Mouse (Mus musculus): Measurements from ENCODE around the gene Sertad3.
A peak's percentile ranks its signal among the peaks of the same experiment; 100 is the strongest.

The Sertad3 gene

DNA sequence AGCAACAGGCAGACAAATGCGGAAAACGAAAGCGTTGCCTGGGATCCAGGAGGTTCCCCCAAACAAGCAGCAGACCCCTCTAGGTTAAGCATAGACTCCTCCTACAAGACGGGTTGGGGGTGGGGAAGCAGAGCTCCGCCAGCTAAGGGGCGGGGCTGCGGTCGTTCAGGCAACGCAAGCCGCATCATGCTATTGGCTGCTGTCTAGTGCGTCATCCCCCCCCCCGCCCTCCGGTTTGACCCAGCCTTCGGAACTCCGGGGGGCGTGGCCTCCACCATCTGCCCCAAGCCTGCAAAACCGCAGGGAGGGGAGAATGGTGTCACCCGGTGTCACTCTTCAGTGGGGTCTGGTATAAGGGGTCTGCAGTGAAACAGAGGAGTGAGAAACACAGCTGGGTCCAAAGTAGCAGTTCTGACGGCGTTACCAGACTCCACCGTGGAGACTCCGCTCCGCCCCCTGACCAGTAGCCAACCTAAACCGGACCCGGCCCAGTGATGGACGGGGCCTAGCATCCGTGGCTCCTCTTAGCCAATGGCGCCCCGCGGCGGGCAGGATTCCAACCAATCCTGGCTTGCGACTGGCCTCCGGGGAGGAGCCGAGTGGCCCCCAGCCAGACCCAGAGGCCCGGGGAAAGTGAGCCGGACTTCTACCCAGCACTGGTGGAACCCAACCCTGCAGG lies at the start of gene Sertad3:
Sertad3 (plus strand) TSS at position 613 of the 679 bp plus-strand sequence.
- peak; percentile 99 for DNase-seq (ENCODE audit: low read depth, low spot score)

DNA sequence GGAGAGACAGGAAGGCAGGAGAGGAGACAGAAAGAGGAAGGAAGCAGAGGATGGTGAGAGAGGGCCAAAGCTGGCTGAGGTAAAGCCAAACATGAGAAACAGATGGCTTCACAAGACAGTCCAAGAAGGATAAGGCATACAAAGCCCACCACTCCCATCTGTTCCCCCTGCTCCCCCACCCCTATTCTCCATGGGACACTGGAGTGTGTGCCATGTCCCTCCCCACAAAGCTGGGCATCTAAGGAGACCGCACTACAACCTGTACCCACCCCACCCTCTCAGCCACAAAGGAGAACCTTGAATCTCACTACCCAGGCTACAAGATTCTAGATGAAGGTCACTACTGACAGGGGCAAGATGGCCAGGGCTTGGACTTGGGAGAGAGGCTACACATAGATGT lies 46.2 kb upstream of the Sertad3 start:
- DNase-seq (ENCODE audit: low read depth, low spot score), result no peak

DNA sequence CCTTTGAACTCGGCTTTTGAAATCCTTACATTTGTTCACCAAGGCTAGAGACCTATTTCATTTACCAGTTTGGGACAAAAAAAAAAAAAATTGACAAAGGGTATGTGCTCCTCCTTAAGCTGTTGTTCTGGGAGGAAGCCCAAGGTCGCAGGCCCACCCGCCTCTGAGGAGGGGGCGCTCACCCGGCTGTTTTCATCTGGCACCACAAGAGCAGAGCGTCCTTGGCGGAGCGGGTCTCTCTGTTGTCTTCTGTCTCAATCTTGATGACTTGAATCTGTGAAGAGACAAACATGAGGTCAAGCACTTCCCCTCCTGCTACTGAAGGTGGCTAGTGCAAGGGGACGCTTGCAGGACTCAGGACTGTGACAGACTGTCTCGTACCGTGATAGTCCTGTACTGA lies 45.6 kb upstream of the Sertad3 start:
- no peak for DNase-seq (ENCODE audit: low read depth, low spot score)

DNA sequence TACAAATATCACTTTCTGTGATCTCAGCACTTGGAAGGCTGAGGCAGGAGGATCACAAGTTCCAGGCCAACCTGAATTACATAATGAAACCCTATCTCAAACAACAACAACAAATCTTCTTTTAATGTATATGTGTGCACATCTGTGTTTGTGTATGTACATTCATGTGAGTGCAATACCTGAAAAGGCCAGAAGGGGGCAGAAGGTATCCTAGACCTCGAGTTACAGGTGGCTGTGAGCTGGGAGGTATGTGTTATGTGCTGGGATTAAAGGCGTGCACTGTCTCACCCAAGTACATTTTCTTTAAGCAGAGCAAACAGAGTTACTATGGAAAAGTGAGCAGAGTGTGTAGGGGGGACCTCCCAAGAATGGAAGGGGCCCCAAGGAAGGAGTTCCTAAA lies 44.4 kb upstream of the Sertad3 start:
- DNase-seq (ENCODE audit: low read depth, low spot score), result no peak

DNA sequence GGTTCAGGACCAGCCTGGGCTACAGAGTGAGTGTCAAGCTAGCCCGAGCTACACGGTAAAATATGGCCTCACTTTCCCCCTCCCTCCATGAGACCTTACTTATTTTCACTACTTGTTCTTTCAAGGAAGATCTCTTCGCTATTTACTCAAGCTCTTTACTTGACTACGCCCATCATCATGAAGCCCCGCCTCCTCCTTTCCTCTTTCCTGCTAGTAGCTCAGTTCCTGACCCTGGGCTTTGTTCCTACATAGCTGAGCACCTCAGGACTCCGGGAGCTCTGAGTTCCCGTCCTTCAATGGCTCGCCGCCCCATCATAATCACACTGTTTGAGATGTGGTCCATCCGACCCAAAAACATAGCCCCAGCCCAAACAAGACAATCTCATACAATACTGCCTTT lies 40.2 kb upstream of the Sertad3 start:
- DNase-seq (ENCODE audit: low read depth, low spot score), result no peak

DNA sequence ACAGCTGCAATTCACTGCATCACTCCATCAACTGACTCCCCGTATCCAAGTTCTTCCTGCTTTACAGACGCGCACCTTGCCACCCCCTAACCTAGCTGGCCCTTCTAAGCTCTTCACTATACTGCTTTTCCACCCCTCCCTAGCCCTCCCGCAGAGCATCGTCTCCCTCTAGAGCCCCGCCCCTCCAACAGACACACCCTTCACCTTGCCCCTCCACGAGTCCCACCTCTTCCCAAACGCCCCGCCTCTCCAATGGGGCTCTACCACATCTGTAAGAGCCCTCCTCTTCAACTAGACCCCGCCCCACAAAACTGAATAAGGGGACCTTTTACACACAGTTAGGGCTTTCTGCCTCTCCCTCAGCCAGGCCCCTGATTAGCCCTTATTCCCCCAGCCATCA lies 39.8 kb upstream of the Sertad3 start:
- DNase-seq (ENCODE audit: low read depth, low spot score), result no peak

DNA sequence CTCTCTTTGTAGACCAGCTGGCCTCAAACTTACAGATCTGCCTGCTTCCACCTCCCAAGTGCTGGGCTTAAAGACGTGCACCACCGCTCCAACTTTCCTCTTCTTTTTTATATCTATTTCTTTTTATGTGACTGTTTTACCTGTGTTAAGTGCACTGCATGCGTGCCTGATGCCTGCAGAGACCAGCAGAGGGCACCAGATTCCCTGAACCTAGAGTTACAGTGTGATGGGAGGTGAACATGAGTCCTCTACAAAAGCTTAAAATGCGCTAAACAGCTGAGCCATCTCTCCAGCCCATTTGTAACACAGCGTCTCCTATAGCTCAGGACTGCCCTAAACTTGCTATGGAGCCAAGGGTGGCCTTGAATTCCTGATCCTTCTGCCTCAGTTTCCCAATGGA lies 36.0 kb upstream of the Sertad3 start:
- DNase-seq (ENCODE audit: low read depth, low spot score), result peak; percentile 54

DNA sequence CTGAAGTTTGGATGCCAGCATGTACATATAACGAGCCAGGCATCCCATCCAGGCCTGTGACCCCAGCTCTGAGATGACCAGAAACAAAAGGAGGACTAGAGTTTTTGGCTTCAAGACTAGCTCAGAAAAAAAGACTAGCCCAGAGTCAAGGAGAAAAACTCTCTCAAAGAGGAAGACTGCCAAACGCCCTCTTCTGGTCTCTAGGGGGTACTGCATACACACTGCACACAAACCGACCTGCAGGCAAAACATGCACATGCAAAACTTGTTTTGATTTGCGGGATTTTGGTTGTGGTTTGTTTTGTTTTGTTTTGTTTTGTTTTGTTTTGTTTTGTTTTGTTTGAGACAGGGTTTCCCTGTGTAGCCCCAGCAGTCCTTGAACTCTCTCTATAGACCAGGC lies 33.6 kb upstream of the Sertad3 start:
- no peak for DNase-seq (ENCODE audit: low read depth, low spot score)

DNA sequence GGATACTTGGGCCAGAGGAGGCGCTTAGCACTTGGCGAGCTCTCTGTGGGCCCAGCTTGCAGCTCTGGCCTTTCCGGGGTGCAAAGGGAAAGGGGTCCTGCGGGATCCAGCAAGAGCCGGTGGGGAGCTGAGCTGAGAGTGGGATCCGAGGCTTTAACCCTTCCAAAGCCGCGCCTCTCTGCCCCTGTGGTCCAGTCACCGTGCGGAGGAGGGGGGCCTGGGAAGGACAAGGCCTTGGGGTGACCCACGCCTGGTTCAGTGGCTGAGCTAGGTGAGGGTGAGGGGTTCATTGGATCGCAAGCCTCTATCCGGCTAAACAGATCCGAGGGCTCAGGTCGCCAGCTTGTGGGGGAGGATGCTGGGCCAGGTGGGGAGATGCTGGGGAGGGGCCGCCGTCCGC lies 27.5 kb upstream of the Sertad3 start:
- peak; percentile 30 for DNase-seq (ENCODE audit: low read depth, low spot score)

DNA sequence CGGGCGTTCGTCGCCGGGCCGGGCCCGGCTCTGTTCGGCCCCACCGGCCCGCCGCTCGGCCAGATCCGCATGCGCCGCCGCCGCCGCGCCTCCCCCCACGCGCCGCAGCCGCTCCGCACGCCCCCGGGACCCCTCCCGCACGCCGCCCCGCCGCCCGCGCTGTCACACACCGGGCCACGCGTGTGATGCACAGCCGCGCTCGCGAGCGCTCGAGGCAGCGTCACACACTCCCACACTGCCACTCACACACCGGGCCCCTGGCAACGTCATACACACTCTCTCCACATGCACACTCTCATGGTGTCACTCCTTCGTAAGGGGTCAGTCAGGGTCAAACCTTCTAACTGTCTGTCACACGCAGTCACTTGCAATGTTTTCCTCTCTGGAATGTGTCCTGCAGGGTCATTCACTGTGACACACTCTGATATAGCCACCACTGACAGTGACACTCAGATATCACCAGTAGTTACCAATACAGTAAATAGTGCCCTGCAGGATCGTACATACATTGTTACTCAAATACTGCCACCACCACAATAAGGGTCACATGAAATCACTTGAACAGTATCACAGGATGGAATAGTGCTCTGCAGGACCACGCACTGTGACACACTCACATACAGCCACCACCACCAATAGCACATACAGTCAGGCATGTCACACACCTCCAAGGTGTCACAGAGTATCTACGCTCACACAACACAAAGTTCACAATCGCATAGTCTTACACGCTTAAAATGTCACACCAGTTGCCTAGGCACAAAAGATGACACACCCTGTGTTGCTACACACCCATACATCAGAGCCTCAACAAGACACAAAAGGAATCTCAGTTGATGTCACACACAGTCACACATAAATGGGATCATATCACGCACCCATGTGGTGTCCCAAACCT lies 26.8 kb upstream of the Sertad3 start:
- DNase-seq (ENCODE audit: low read depth, low spot score), result peak; percentile 84

DNA sequence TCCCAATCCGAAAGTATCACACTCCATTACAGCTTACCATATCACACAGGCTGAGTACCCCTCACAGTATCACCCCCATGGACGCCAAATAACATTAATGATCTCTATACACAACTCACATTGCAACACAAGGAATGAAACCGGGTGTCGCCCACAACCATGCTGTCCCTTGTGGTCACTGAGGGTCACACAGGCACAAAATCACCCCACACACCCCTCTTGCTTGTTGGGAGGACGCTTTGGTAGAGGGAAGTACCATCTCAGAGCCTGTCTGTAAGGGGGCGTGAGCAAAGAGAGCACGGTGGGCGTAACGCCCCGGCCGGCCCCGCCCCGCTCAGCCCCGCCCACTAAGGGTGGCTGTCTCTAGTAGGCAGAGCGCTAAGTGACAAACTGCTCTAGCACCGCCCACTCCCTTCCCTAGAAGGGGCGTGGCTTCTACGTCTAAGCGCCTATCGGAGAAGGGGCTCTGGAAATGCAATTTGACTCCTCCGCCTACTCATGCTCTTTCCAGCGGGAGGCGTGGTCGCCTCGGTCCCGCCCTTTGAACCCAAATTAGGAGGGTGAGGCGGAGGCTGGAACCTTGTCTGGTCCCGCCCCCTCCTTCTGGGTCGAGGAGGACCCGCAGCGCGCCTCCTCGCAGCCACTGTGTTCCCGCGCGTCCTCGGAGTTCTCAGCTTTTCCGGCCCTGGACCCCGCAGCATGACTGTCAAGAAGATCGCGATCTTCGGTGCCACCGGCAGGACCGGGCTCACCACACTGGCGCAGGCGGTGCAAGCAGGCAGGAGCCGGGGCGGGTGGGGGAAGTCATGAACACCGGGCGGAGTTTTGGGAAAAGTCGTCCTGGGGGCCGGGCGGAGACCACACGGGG lies 25.9 kb upstream of the Sertad3 start, which contains the start of the genes Sptbn4 and Blvrb:
Sptbn4 (minus strand) TSS at position 268 of the 868 bp plus-strand sequence.
Blvrb (plus strand) TSS at position 560 of the 868 bp plus-strand sequence.
- peak; percentile 100 for DNase-seq (ENCODE audit: low read depth, low spot score)

DNA sequence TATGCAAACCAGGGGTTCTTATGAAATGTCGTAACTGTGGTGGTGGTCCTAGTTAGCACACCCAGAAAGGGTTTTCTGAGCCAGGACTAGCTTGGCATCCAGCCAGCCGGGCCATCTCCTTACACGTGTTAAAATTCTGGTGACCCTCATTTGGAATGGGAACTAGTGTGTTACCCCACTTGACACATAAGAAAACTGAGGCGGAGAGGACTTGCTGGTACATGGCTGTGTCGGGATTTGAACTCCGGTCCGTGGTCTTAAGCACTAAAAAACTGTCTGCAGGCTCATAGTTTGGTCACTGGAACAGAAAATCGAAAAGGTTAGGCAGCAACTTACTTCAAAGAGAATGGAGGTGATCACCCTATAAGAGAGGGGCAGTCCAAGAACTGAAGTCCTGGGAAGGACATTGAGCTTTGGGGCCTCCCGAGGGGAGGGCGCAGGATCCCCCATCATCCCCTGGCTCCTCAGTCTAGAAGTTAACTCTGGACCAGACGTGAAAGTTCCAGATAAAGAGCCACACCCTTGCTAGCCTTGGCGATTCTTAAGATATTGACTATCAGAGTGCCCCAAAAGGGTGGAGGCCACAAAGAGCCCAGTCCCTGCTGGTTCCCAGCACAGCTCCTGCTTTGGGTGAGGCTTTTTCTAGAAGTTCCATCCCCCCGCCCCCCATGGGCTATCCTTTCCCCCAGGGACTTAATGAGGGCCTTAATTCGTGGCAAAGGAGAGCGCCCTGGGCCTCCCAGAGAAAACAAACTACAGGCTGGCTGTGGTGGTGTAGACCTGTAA lies 25.0 kb upstream of the Sertad3 start:
- no peak for DNase-seq (ENCODE audit: low read depth, low spot score)

DNA sequence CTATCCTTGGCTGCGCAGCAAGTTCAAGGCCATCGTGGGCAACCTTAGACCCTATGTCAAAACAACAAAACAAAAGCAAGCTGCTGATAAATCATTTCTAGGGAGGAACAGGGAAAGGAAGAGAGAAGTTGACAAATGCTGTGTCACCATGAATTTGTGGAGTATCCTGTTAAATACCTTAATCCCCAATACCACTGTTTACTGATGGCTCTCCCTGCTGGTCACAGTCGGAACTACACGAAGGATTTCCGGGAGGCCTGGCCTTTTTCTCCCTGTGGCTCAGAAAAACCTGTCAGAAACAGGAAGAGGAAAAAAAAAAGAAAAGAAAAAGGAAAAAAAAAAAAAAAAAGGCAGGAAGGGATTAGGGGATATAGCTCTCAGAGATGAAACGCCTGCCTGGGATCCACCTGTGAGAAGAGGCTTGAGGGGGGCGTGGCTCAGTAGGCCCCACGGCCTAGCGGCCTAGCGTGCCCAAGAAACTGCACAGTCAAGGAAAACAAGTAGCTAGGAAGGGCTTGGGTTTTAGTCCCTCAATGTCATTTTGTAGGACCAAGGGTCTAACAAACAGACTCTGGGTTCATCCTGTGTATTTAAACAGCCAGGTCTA lies 24.2 kb upstream of the Sertad3 start:
- DNase-seq (ENCODE audit: low read depth, low spot score), result peak; percentile 75

DNA sequence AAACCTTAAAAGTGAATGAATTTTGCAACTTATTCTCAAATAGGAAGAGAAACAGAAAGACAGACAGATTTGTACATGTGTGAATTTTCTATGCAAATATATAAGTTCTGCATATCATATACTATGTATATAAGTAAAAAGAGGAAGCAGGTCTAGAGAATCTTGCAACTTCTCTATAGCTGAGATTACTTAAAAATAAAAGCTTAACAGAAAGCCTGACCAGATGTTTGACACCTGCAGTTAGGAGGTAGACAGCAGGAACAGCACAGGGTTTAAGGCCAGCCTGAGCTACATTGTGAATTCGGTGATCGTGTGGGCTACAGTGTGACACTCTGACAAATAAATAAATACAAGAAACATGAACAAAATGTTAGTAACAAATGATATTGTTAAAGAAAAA lies 22.2 kb upstream of the Sertad3 start:
- DNase-seq (ENCODE audit: low read depth, low spot score), result no peak

DNA sequence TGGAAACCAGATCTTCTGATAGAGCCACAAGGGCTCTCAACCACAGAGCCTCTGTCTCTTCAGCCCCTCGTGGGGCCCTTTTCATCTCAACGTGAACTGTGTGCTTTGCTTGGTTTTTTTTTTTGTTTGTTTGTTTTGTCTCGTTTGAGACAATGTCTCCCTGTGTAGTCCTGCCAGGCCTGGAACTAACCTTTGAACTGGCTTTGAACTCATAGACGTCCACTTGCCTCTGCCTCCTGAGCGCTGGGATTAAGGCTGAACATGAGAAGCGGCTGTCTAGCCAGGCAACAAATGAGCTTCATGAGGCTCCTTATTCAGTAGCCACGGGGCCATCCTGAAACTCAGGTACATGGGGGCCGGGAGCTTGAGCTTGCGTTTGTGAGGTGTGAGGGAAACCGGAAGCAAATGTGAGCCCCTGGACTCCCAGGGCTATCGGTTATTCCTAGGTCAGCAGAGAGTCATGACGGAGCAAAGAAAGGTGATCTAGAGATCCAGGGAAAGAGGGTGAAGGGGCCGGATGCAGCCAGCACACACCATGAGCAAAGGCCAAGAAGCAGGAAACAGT lies 21.3 kb upstream of the Sertad3 start:
- DNase-seq (ENCODE audit: low read depth, low spot score), result no peak

DNA sequence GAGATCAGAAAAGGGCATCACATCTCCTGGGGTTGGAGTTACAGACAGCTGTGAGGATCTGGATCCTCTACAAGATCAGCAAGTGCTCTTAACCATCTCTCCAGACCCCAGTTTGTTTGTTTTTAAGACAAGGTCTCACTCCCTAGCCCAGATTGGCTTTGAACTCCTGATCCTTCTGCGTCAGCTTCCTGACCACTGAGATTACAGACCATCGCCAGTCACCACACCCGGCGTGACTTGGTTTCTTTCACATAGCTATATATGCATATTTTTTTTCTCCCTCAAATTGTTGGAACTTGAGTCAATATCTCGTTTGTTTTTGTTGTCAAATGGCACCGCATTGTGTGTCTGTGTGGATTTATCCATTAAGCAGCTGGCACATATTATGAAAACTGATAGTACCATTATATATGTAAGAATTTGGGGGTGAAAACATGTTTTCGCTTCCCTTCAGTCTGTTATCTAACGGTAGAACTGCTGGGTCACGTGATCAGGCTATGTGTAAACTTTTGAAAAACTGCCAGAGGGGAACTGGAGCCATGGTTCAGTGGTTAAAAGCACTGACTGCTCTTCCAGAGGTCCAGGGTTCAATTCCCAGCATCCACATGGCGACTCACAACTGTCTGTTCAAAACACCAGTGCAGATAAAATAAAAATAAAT lies 19.0 kb upstream of the Sertad3 start:
- no peak for DNase-seq (ENCODE audit: low read depth, low spot score)

DNA sequence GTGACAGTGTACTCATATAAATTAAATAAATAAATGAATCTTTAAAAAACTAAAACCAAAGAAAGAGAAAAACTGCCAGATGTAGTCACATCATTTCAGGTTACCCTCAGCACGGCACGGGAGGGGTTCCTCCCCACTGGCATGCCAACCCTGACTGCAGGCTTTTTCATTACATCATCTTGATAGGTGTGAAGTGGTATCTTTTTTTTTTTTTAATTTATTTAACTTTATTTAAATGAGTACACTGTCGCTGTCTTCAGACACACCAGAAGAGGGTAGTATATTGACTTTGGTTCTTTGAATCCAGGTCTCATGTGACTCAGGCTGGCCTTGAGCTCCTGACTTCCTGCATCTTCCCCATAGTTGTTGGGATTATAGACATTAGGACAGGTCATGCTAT lies 18.3 kb upstream of the Sertad3 start:
- DNase-seq (ENCODE audit: low read depth, low spot score), result no peak

DNA sequence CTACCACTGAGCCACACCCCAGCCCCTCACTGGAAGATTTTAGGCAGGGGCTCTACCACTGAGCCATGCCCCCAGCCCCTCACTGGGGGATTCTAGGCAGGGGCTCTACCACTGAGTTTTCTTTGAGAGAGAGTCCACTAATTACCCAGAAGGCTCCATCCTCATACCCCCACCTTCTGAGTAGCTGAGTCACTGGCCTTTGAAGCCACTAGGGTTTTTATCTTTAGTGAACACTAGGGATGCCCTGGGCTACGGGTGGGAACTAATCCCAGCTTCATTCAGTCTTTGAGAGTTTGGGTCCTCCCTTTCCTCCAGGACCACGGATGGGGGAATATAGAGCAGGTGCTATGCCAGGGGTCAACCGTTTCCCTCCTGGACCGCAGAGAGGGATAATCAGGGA lies 15.0 kb upstream of the Sertad3 start:
- DNase-seq (ENCODE audit: low read depth, low spot score), result no peak

DNA sequence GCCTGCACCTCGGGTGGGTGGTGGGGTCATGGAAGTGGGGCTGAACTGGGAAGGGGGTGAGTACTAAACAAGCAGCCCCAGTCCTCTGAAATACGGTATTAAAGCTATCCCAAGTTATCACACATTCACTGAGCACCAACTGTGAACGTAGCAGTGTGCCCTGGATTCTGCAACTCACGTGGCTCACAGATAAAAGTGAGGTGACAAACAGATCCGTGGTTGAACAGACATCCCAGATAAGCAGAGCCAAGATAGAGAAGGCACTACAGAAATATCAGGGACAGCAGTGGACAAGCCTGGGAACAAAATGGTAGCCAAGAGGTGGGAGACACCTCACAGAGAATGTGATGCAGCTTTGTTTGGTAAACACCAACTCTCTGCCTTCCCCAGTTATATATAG lies 13.9 kb upstream of the Sertad3 start:
- DNase-seq (ENCODE audit: low read depth, low spot score), result no peak

DNA sequence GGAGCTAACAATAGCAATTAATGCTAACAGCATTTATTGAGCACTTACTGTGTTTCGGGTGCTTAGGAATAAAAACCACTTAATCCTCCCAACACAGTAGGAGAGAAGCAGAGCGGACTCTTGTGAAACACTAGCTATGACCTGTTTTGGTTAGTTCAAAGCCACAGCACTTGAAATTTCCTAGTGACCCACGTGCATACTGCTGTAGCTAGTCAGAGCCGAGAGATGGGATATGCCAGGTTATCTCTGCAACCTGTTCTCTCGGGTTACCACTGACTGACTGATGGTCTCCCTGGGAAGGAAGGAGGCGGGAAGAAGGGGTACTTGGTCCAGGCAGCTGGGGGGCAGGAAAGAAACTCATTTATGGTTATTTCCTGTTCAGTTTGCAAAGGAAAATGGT lies 13.1 kb upstream of the Sertad3 start:
- no peak for DNase-seq (ENCODE audit: low read depth, low spot score)
